Mouse (Mus musculus) megakaryocyte, adult 5-6 weeks (primary cell): ENCODE measurements at regions not wholly inside any gene's neighbourhood (a gene's known extent, or its start where the extent isn't known, plus 50 kb on each side); places are given as distances from the start of the nearest gene placed in this dataset.

Experiments used
- ATAC-seq: 2 replicates; pipeline ENCODE4 v1.8.0; 2016; ENCODE audit warnings: mild to moderate bottlenecking, inconsistent platforms; ENCODE audit not compliant: poor library complexity, severe bottlenecking

- ATAC-seq, result no peak
These were observed 922.9 kb upstream of the Ppp6c start for GRCm38 (mm10) chr2:40149186-40149585.

- peak; percentile 54; the same call in 1 of the 2 replicates for ATAC-seq
These were observed 901.4 kb upstream of the Ppp6c start for GRCm38 (mm10) chr2:40127615-40128014.

- no peak for ATAC-seq
These were observed 892.9 kb upstream of the Ppp6c start for GRCm38 (mm10) chr2:40119176-40119575.

GRCm38 (mm10) chr2:40114435-40114834 is 888.2 kb upstream of the Ppp6c start:
- ATAC-seq, result no peak
